In genomic region chr2:73278131-73278854, GRCm38 (mm10) we compare ENCODE assay signal across 1 mouse cellular context.
TF ChIP-seq lines count a peak whose summit lies in the region.

No protein-coding gene starts in this region.

TF ChIP-seq in MEL, 35 proteins besides CTCF, POLR2A, EP300 and RAD21 (continued from another document):
- TF ChIP-seq USF2 (IDR thresholded peaks at IDR 0.05; ENCODE audit: borderline replicate concordance in 1 of 2, insufficient read depth in 1 of 2, low read depth in 1 of 2, low read length in 2 of 2), result no peak
- no peak for TF ChIP-seq CHD1 (IDR thresholded peaks at IDR 0.05; ENCODE audit: low read depth, low read length)
- no peak for TF ChIP-seq UBTF (IDR thresholded peaks at IDR 0.05; ENCODE audit: borderline replicate concordance, insufficient read depth, low read depth, low read length)
- no peak for TF ChIP-seq E2F4 (IDR thresholded peaks at IDR 0.05; ENCODE audit: borderline replicate concordance, low read depth, low read length)
